Mouse (Mus musculus): Measurements from ENCODE around the gene Glis3. TPM values are rescaled to one million over a fixed set of nuclear protein-coding genes. Genes with fewer than 3 reads are reported as not detected.
A peak's percentile ranks its signal among the peaks of the same experiment; 100 is the strongest.

Gene Glis3
- total RNA-seq, 2 experiments from 2014 or later: 0.61 to 1.2 TPM

DNA sequence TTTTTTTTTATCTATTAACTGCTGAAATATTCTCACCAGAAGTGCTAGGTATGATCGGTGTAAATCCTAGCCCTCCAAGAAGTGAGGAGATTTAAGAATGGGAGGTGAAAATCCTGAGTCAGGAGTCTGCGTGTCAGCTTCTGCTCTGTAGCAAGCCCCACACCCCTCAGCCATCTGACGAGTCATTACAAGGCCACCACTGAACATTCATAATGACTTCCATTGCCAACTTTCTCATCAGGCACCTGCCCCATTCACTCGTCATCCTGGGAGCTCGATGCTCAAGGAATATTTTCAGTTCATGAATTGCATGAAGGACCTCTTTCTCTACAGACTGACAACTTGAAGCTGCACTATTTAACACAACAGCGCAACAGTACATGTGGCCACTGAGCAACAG, 32.5 kb downstream of the Glis3 start:
- no peak overlapping the region for H3K27ac ChIP-seq
- TF ChIP-seq CTCF (IDR thresholded peaks at IDR 0.05): no peak
- intact Hi-C loops (cut with DNase I): no loop called here
- no peak for DNase-seq
- H3K4me3 ChIP-seq: no peak overlapping the region

DNA sequence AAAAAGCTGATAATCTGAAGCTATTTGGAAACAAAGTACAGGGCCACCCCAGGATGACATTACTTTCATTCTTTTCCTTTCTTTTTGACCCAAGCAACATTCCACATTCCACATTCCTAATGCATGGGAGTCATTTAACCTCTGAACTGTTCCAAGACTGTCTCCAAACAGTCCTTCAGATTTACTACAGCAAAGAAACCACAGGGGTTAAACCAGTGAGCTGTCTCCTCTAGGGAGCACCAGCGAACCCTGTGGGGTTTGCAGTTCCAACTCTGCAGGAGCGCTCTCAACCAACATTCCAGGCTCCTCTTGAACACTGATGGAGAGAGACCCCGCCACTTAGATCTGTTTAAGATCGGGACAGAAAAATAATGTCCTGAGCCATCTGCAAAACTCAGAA, 33.6 kb downstream of the Glis3 start:
- Histone ChIP-seq H3K4me3 (no peak overlapping the region), H3K27ac (no peak overlapping the region)
- TF ChIP-seq CTCF (IDR thresholded peaks at IDR 0.05): no peak
- no peak for DNase-seq
- intact Hi-C loops (cut with DNase I): no loop called here

DNA sequence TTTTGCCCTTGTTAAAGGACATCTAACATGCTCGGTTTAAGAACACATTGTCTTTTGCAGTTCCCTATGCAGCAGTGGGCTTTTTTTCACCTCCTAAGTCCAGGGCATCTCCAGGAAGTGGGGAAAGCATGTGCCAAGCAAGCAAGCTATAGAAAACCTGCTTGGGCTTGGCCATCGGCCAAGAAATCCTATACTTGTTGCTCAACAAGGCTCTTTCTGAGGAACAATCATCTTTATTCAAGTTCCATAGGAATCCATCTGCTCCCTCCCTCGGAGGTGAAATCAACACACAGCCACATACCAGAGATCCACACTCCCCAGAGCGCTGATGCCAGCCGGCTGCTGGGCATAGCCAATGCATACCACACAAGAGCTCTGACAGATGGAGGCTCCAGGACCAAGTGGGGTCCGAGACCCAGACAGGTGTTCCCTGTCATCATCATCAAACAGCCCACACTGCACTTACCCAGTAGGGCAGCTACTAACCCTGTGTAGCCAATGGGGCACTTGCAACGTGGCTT, 39.0 kb downstream of the Glis3 start:
- intact Hi-C loops (cut with DNase I): no loop called here
- H3K27ac ChIP-seq: no peak overlapping the region
- H3K4me3 ChIP-seq: no peak overlapping the region
- no peak for DNase-seq
- no peak for TF ChIP-seq CTCF (IDR thresholded peaks at IDR 0.05)

DNA sequence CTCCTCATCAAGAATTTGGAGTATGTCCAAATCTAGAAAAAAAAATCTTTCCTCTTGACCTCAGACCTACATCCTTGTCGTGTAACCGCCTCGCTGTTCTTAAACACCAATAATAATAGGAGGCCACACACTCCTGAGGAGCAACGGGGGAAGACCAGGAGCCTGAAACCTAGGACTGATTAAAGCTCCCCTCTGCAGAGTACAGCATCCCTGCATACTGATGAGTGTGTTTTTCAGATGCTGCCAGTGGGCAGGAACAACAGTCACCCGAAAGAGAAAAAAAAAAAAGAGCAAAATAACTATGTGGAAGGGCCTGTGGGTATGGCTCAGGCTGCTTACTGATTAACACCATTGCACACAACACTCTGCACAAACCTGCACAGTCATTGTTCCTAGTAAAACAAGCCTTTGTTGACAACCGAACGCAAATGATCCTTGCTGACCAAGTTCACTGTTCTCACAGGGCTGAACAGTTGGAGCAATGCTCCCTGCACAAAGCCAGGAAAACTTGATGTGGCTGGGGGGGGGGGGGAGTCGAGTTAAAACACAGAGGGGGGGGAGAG, 43.8 kb downstream of the Glis3 start:
- TF ChIP-seq CTCF (IDR thresholded peaks at IDR 0.05): no peak
- intact Hi-C loops (cut with DNase I): no loop called here
- H3K4me3 ChIP-seq: no peak overlapping the region
- H3K27ac ChIP-seq: no peak overlapping the region
- no peak for DNase-seq

DNA sequence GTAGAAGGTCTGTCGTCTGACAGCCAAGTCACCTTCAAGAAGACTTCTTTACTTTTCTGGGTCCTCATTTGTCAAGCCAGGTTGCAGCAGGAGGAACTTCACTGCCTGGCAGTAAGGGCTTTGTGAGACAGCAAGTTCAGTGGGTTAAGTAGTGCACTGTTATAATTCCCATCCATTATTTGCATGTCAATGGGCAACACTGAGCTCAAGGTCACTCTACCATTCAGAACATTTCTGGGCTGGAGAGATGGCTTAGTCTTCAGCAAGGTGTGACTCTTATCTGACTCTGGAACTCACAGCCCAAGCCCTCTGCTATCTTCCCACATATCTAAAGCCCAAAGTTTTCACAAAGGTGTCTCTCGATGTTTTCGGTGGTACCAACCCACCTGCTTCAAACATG, 44.9 kb downstream of the Glis3 start:
- intact Hi-C loops (cut with DNase I): no loop called here
- H3K27ac ChIP-seq: no peak overlapping the region
- no peak for TF ChIP-seq CTCF (IDR thresholded peaks at IDR 0.05)
- no peak for DNase-seq
- H3K4me3 ChIP-seq: no peak overlapping the region

DNA sequence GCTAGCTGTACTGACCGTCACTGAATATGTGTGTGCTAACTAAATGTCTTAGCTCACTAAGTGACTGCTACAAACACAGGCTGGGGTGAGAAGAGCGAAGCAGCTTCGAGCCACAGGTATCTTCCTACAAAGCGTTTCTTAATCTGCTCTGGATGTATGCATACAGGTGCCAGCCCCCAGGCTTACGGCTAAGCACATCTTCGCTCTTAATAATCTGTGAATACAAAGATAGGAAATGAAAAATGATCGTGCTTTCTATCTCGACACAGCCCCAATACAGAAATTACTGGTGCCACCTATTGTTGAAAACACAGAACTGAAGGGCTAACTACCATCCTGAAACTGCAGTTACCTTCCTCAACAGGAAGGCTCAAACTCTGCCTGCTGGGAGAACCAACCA, 51.5 kb downstream of the Glis3 start:
- Histone ChIP-seq H3K4me3 (no peak overlapping the region), H3K27ac (no peak overlapping the region)
- TF ChIP-seq CTCF (IDR thresholded peaks at IDR 0.05): peak; percentile 52
- no peak for DNase-seq
- intact Hi-C loops (cut with DNase I): no loop called here

DNA sequence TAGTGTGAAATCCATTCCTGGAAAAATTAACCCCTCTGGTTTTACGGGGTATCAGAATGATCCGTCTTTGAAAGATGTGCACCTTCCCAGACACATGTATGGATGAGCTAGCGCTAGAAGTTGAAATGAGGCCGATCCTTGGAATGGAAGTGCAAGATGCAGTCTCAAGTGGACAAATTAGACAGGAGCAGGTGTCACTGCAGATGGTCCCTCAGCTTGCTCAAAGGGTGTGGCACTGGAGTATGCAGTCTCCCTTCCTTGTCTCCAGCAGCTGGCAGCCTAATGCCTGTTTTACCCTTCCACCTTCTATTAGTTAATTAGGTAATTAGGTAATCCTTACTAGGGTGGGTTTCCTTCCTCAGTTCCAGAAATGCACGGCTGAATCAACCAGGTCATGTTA, 53.7 kb downstream of the Glis3 start:
- no peak overlapping the region for H3K27ac ChIP-seq
- no peak for DNase-seq
- intact Hi-C loops (cut with DNase I): no loop called here
- TF ChIP-seq CTCF (IDR thresholded peaks at IDR 0.05): no peak
- no peak overlapping the region for H3K4me3 ChIP-seq

DNA sequence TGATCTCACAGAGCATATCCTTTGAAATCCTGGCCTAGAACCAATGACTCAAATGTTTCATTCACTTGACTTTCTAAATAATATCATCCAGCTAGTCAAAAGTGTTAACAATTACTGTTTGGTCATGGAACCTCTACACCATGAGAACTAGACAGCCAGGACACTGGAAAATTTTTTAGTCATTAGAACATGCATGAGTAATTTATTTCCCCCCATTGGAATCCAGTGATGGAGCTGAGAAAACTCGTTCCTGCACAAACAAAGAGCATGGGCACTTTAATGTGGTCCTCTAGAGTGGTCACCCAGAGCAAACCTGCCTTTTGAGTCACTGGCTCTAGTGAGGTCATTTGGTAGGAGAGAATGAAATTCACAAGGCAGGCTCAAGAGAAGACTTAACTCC, 55.3 kb downstream of the Glis3 start:
- DNase-seq: no peak

DNA sequence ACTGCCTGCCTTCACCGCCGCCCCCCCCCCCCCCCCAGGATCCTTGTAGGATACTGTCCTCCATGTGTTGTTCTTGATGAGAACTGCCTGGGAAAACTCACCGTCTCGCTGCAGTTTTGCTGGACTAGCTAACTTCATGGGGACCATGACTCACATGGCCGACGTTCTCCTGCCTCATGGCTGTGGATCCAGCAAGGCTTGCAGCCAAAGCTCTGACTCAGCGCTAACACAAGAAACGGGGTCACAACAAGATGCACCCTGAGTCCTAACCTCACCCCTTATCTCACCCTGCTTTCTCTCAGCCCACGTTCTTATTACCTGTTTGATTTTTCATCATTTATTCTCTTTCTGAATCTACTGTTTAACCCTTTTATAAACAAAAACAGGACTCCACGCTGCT, 56.2 kb downstream of the Glis3 start:
- intact Hi-C loops (cut with DNase I): no loop called here
- Histone ChIP-seq H3K27ac (no peak overlapping the region), H3K4me3 (peak overlapping the region; percentile 3; the same call in 1 of the 2 replicates)
- peak; percentile 79 for DNase-seq
- TF ChIP-seq CTCF (IDR thresholded peaks at IDR 0.05): no peak

More for the DNA sequence above, 55.3 kb downstream of the Glis3 start:
- H3K27ac ChIP-seq: no peak overlapping the region
- no peak for TF ChIP-seq CTCF (IDR thresholded peaks at IDR 0.05)
- intact Hi-C loops (cut with DNase I): no loop called here
- no peak overlapping the region for H3K4me3 ChIP-seq

DNA sequence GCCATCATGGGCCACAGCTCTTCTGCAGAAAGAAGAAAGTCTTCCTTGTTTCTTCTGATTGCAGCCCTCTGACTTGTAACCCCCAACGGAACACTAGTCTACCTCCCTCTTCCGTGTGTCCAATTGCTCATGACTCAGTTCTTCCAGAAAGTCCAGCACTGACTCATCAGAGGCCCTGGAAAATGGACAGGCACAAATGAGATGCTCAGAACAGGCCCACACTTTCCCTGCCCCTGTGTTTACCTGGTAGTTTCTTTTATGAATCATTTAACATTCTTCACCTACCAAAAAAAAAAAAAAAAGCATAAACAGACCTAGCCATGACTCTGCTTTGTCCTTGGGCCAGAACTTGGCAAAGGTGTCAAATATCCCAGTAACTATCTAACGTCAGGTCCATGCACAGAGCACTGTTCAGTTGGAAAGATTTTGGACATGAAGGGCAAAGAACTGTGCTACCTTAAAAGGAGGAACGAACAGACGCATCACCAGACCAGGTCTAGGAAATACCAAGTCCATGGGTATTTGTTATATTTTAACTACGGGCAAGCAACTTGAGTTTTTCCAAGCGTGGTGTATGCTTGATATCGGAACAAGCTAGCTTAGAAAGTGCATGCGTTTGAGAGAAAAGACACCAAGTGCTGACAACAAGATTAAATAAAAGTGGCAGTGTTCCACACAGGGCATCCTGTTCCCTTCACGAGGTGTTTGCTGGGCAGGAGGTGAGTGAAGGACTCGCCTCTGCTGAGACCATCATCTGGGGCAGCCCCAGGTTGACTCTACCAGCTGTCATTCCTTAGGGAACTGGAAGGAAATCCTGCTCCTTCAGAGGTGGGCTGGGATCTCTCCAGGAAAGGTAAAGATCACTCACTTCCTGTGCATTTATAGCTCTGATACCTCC, 58.0 kb downstream of the Glis3 start:
- intact Hi-C loops (cut with DNase I): no loop called here
- H3K4me3 ChIP-seq: no peak overlapping the region
- no peak for DNase-seq
- H3K27ac ChIP-seq: no peak overlapping the region
- TF ChIP-seq CTCF (IDR thresholded peaks at IDR 0.05): no peak

DNA sequence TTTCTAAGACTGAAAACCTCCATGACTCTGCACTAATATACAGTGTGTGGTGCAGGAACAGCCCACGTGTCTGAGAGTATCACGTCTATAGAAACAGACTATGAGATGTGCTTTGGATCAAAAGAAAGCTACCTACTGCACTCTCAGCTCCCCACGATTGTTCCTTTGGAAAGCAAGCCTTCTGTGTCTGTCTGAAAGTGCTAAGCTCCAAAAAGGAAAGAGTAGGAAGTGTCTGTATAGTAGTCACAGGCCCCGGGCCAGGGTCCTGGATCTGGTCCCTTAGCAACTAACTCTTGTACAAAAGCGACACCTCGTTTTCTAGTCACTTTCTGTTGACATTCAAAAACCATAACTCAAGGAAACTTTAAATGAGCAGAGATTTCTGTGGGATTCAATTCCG, 62.1 kb downstream of the Glis3 start:
- no peak for TF ChIP-seq CTCF (IDR thresholded peaks at IDR 0.05)
- no peak overlapping the region for H3K27ac ChIP-seq
- no peak for DNase-seq
- intact Hi-C loops (cut with DNase I): no loop called here
- H3K4me3 ChIP-seq: no peak overlapping the region

DNA sequence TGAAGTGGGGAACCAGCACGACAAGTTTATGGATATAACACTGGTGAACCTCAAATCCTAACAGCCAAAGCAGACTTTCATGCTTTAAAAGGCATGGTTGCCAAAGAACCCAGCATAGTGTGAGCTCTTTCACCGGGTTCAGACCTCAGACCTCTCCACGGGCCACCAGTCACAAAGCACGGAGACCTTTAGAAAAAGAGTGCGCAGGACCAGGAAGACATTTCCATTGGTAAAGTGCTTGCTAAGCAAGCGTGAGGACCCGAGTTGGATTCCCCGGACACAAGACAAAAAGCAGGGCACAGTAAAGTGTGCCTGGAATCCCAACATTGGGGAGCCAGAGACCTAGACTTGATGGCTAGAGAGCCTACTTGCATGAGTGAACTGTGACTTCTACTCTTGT, 62.7 kb downstream of the Glis3 start:
- no peak for TF ChIP-seq CTCF (IDR thresholded peaks at IDR 0.05)
- DNase-seq: no peak
- intact Hi-C loops (cut with DNase I): no loop called here
- H3K4me3 ChIP-seq: no peak overlapping the region
- no peak overlapping the region for H3K27ac ChIP-seq

DNA sequence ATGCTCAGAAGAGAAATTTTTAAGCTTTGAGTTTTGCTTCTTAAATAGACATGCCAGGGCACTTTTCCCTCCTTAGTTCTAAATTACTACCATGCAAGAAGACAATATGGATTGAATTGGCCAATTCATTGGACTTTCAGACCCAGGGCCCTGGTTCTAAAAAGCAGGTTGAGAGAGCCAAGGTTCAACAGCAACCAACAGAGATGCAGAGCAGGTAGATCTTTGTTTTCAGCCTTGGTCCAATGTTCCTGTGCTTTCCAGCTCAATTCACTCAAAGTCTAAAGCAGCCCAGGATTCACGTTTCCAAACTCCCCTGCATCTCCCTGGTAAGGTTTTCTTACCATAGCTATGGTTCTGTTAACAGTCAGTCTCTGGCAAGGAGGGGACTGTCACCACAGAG, 63.4 kb downstream of the Glis3 start:
- no peak overlapping the region for H3K4me3 ChIP-seq
- TF ChIP-seq CTCF (IDR thresholded peaks at IDR 0.05): no peak
- no peak overlapping the region for H3K27ac ChIP-seq
- DNase-seq: no peak
- intact Hi-C loops (cut with DNase I): no loop called here
